Mouse (Mus musculus): ENCODE results near the gene Mvb12b.

GRCm38 (mm10) chr2:33753630-33754316, 134.0 kb downstream of the Mvb12b start:
- no peak for TF ChIP-seq CTCF (IDR thresholded peaks at IDR 0.05; ENCODE audit: borderline replicate concordance, control insufficient read depth, extremely low read depth, insufficient read depth, low read length, poor library complexity)
- no peak for TF ChIP-seq POLR2A (IDR thresholded peaks at IDR 0.05; ENCODE audit: control insufficient read depth, extremely low read depth, insufficient read depth, low read length, poor library complexity)
